Comparison of ENCODE assay signal across 8 mouse cellular contexts in genomic region chr9:107295616-107296015, GRCm38 (mm10). TPM values are rescaled to one million over a fixed set of nuclear protein-coding genes. Genes with fewer than 3 reads are reported as not detected.
DNase-seq lines count a peak whose midpoint lies in the region; ATAC-seq and TF ChIP-seq lines count a peak whose summit lies in the region.

No protein-coding gene starts in this region.

- intact Hi-C loops in heart, postnatal 25 days (cut with DNase I) = loop anchor here (1.0 kb wide), 1 partner anchor 60 kb away; no protein-coding TSS in a partner anchor

- peaks cover 32% of the 10 kb centered on the region for H3K4me1 ChIP-seq in heart, embryonic 12.5 days (replicated peaks)
- peaks cover 46% of the 10 kb centered on the region for H3K4me1 ChIP-seq in G1E (ENCODE audit: insufficient read depth, low read depth, low read length)
- peaks cover 22% of the 10 kb centered on the region for H3K4me1 ChIP-seq in hindbrain, embryonic 14.5 days (replicated peaks; ENCODE audit: control insufficient read depth, insufficient read depth, low read length)

- H3K4me3 ChIP-seq in heart, embryonic 12.5 days = peak overlapping the region; percentile 63
- H3K4me3 ChIP-seq in G1E (ENCODE audit: low read depth, low read length) = peak overlapping the region; percentile 84; the same call in 1 of the 2 replicates
- H3K4me3 ChIP-seq in hindbrain, embryonic 14.5 days (replicated peaks; ENCODE audit: low read length) = no peak overlapping the region

- H3K4me2 ChIP-seq in heart, embryonic 12.5 days = peak overlapping the region; percentile 86
- peak overlapping the region; percentile 85; the same call in 1 of the 2 replicates for H3K4me2 ChIP-seq in hindbrain, embryonic 14.5 days (replicated peaks)

- H3K27me3 ChIP-seq in heart, embryonic 12.5 days (replicated peaks) = 0 out of 2 replicates have a peak, but pooled peaks cover 6% of the 10 kb centered on the region
- H3K27me3 ChIP-seq in G1E (ENCODE audit: insufficient read depth, low read length) = peaks cover 8% of the 10 kb centered on the region
- peaks cover 8% of the 10 kb centered on the region for H3K27me3 ChIP-seq in hindbrain, embryonic 14.5 days (ENCODE audit: control insufficient read depth, insufficient read depth, low read length)

- WGBS in heart, embryonic 12.5 days = 35% methylated on average over 4 of the region's 4 CpGs
- 87% methylated on average over 4 of the region's 4 CpGs for WGBS in hindbrain, embryonic 14.5 days

- no peak overlapping the region for H3K9ac ChIP-seq in heart, embryonic 12.5 days
- no peak overlapping the region for H3K9ac ChIP-seq in hindbrain, embryonic 14.5 days

- peak overlapping the region; percentile 75; the same call in 1 of the 2 replicates for H3K27ac ChIP-seq in heart, embryonic 12.5 days (ENCODE audit: poor library complexity, severe bottlenecking)
- H3K27ac ChIP-seq in hindbrain, embryonic 14.5 days = no peak overlapping the region

- no peak for TF ChIP-seq CTCF in G1E (IDR thresholded peaks at IDR 0.05; ENCODE audit: low read depth, low read length)

- no peaks in the 10 kb centered on the region for H3K9me3 ChIP-seq in heart, embryonic 12.5 days (replicated peaks)
- H3K9me3 ChIP-seq in G1E (replicated peaks) = no peaks in the 10 kb centered on the region
- H3K9me3 ChIP-seq in hindbrain, embryonic 14.5 days (ENCODE audit: control insufficient read depth, low read length) = no peaks in the 10 kb centered on the region

- DNase-seq in heart, postnatal 25 days (ENCODE audit: low spot score) = no peak
- DNase-seq in G1E (ENCODE audit: low spot score) = peak; percentile 75
- DNase-seq in hindbrain, embryonic 14.5 days (ENCODE audit: low spot score) = no peak
- peak; percentile 60 for DNase-seq in lung, postnatal 10 days
- no peak for DNase-seq in urinary bladder, postnatal 14 days (ENCODE audit: low spot score)
- no peak for DNase-seq in gastrocnemius, postnatal 4 days (ENCODE audit: low spot score in 2 of 2)
- DNase-seq in layer of hippocampus, adult 9-11 months = no peak

- ATAC-seq in heart, embryonic 12.5 days (ENCODE audit: insufficient number of reproducible peaks, low FRiP score) = no peak
- peak; percentile 46 for ATAC-seq in G1E (ENCODE audit: extremely low read depth, insufficient number of reproducible peaks, low FRiP score, poor library complexity, severe bottlenecking)
- ATAC-seq in hindbrain, embryonic 14.5 days (ENCODE audit: low FRiP score) = no peak

- H3K36me3 ChIP-seq in heart, embryonic 12.5 days = peaks cover 9% of the 10 kb centered on the region
- H3K36me3 ChIP-seq in G1E (replicated peaks) = peaks cover 30% of the 10 kb centered on the region
- 0 out of 2 replicates have a peak, but pooled peaks cover 4% of the 10 kb centered on the region for H3K36me3 ChIP-seq in hindbrain, embryonic 14.5 days (replicated peaks; ENCODE audit: control insufficient read depth, insufficient read depth)

RNA-seq across cellular contexts. Expression of gene Cish, which starts 0.2 kb away (rescaled TPM):
- 15.6 and 16.4 TPM in 2 replicates for polyA plus RNA-seq in heart, embryonic 12.5 days (2016; fragmentation: Nextera tagmentation; extraction: Ambion mirVana)
- total RNA-seq in heart, postnatal 25 days (2021) = 100 to 1,000 TPM; 122 to 198 TPM
- total RNA-seq in G1E (2014; fragmentation: Nextera tagmentation) (106 TPM in 2 replicates), G1E (2017) (22.1 and 24.7 TPM in 2 replicates)
- polyA plus RNA-seq in G1E (2012) = 151 and 158 TPM in 2 replicates
- 6.0 and 6.7 TPM in 2 replicates for polyA plus RNA-seq in hindbrain, embryonic 14.5 days (2014; fragmentation: Nextera tagmentation; extraction: Ambion mirVana)
- total RNA-seq in gastrocnemius, postnatal 4 days (2021) = 10 to 100 TPM; 17.3 to 21.7 TPM

RNA-seq across cellular contexts. Expression of gene Mapkapk3, which starts 5.9 kb away (rescaled TPM):
- polyA plus RNA-seq in heart, embryonic 12.5 days (2016; fragmentation: Nextera tagmentation; extraction: Ambion mirVana) = 7.1 and 7.3 TPM in 2 replicates
- total RNA-seq in heart, postnatal 25 days (2021) = 10 to 100 TPM; 28.3 to 30.9 TPM
- total RNA-seq in G1E (2014; fragmentation: Nextera tagmentation) = 41.5 and 66.3 TPM in 2 replicates
- 99.8 and 115 TPM in 2 replicates for total RNA-seq in G1E (2017)
- polyA plus RNA-seq in G1E (2012) = 60.1 and 72.6 TPM in 2 replicates
- polyA plus RNA-seq in hindbrain, embryonic 14.5 days (2014; fragmentation: Nextera tagmentation; extraction: Ambion mirVana) = 1.9 and 2.3 TPM in 2 replicates
- total RNA-seq in gastrocnemius, postnatal 4 days (2021) = 10 to 100 TPM; 19.7 to 22.8 TPM

RNA-seq across cellular contexts. Expression of gene Hemk1, which starts 42.5 kb away (rescaled TPM):
- polyA plus RNA-seq in heart, embryonic 12.5 days (2016; fragmentation: Nextera tagmentation; extraction: Ambion mirVana) = 11.4 and 13.4 TPM in 2 replicates
- total RNA-seq in heart, postnatal 25 days (2021) = 10 to 100 TPM; 23.0 to 26.9 TPM
- total RNA-seq in G1E (2014; fragmentation: Nextera tagmentation) (29.6 and 42.6 TPM in 2 replicates), G1E (2017) (35.6 and 48.6 TPM in 2 replicates)
- polyA plus RNA-seq in G1E (2012) = 9.4 and 11.0 TPM in 2 replicates
- 16.7 and 19.1 TPM in 2 replicates for polyA plus RNA-seq in hindbrain, embryonic 14.5 days (2014; fragmentation: Nextera tagmentation; extraction: Ambion mirVana)
- 10 to 100 TPM; 14.0 to 14.5 TPM for total RNA-seq in gastrocnemius, postnatal 4 days (2021)

RNA-seq across cellular contexts. Expression of gene 6430571L13Rik, which starts 44.8 kb away (rescaled TPM):
- 0.55 and 1.1 TPM in 2 replicates for polyA plus RNA-seq in heart, embryonic 12.5 days (2016; fragmentation: Nextera tagmentation; extraction: Ambion mirVana)
- total RNA-seq in heart, postnatal 25 days (2021) = 1 to 10 TPM; 4.8 to 5.9 TPM
- total RNA-seq in G1E (2014; fragmentation: Nextera tagmentation) (1.3 TPM in 1 of 2 replicates, not detected in the other), G1E (2017) (0.64 and 0.76 TPM in 2 replicates)
- polyA plus RNA-seq in G1E (2012) = 0.29 and 0.46 TPM in 2 replicates
- 5.4 and 5.6 TPM in 2 replicates for polyA plus RNA-seq in hindbrain, embryonic 14.5 days (2014; fragmentation: Nextera tagmentation; extraction: Ambion mirVana)
- 10 to 100 TPM; 16.9 to 18.1 TPM for total RNA-seq in gastrocnemius, postnatal 4 days (2021)

Comparison
In these comparisons a context has a peak if more than half of its experiments do, and no peak if none do; other contexts are left out.
1. DNase-seq: peak in G1E (single experiment) and lung, postnatal 10 days (single experiment); none in heart, postnatal 25 days (single experiment), hindbrain, embryonic 14.5 days (single experiment), urinary bladder, postnatal 14 days (single experiment), gastrocnemius, postnatal 4 days (0 of 2) and layer of hippocampus, adult 9-11 months (single experiment).